Mouse (Mus musculus) G1E (cell line): ENCODE measurements around the gene Scfd2.

Experiments used
- CTCF ChIP-seq: IDR thresholded peaks from 2 replicates; pipeline ENCODE4 v1.5.1; 2012; ENCODE audit warnings: low read depth, low read length, inconsistent platforms, mixed read lengths
- GATA1 ChIP-seq: IDR thresholded peaks from 2 replicates; pipeline ENCODE4 v1.6.1; 2012; ENCODE audit warnings: borderline replicate concordance, low read length, inconsistent platforms, mixed read lengths
- GATA2 ChIP-seq: IDR thresholded peaks from 2 replicates; pipeline ENCODE4 v1.6.1; 2012; ENCODE audit warnings: low read depth, low read length, inconsistent platforms, borderline replicate concordance
- POLR2AphosphoS5 ChIP-seq: IDR thresholded peaks from 2 replicates; pipeline ENCODE4 v1.6.1; 2012; ENCODE audit warnings: low read depth, low read length, inconsistent platforms; ENCODE audit not compliant: insufficient replicate concordance
- TAL1 ChIP-seq: conservative IDR thresholded peaks from 2 replicates; pipeline ENCODE4 v1.6.1; 2012; ENCODE audit warnings: low read depth, low read length, inconsistent platforms, mixed read lengths

- no peak for TF ChIP-seq CTCF
- TF ChIP-seq GATA1 = no peak
- no peak for TF ChIP-seq TAL1
- no peak for TF ChIP-seq POLR2AphosphoS5
- no peak for TF ChIP-seq GATA2
Observed at GRCm38 (mm10) chr5:74361531-74361930, 170.0 kb downstream of the Scfd2 start.
